8 mouse cellular contexts compared by ENCODE assay signal in genomic region chrX:105080096-105080495, GRCm38 (mm10). TPM values are rescaled to one million over a fixed set of nuclear protein-coding genes. Genes with fewer than 3 reads are reported as not detected.
A peak's percentile ranks its signal among the peaks of the same experiment; 100 is the strongest.
DNase-seq lines count a peak whose midpoint lies in the region; ATAC-seq and TF ChIP-seq lines count a peak whose summit lies in the region.

No protein-coding gene starts in this region.

- H3K9me3 ChIP-seq in embryonic facial prominence, embryonic 13.5 days: no peaks in the 10 kb centered on the region
- H3K9me3 ChIP-seq in intestine, postnatal 0 days (ENCODE audit: control insufficient read depth): no peaks in the 10 kb centered on the region
- no peaks in the 10 kb centered on the region for H3K9me3 ChIP-seq in neural tube, embryonic 12.5 days

- peaks cover 12% of the 10 kb centered on the region; the same call in 1 of the 2 replicates for H3K36me3 ChIP-seq in embryonic facial prominence, embryonic 13.5 days
- H3K36me3 ChIP-seq in intestine, postnatal 0 days (ENCODE audit: control insufficient read depth, insufficient read depth): no peaks in the 10 kb centered on the region
- no peaks in the 10 kb centered on the region; the same call in 1 of the 2 replicates for H3K36me3 ChIP-seq in neural tube, embryonic 12.5 days

- DNase-seq in layer of hippocampus, adult 2 months (ENCODE audit: low spot score in 2 of 2): no peak
- no peak for DNase-seq in layer of hippocampus, adult 18-20 months (ENCODE audit: low spot score in 2 of 2)
- no peak for DNase-seq in layer of hippocampus, adult 11-12 months (ENCODE audit: low spot score)
- no peak for DNase-seq in MN1 (ENCODE audit: low spot score)
- no peak for DNase-seq in left cerebral cortex, postnatal 14 days (ENCODE audit: low spot score in 2 of 2)

- peak overlapping the region; percentile 75 for H3K27ac ChIP-seq in layer of hippocampus, adult 2 months
- H3K27ac ChIP-seq in embryonic facial prominence, embryonic 13.5 days: no peak overlapping the region
- no peak overlapping the region for H3K27ac ChIP-seq in intestine, postnatal 0 days (ENCODE audit: low read depth, low read length)
- H3K27ac ChIP-seq in neural tube, embryonic 12.5 days: no peak overlapping the region

- ATAC-seq in embryonic facial prominence, embryonic 13.5 days (ENCODE audit: insufficient number of reproducible peaks, insufficient read depth, low FRiP score, low TSS enrichment, low read depth): no peak
- no peak; the same call in 1 of the 2 replicates for ATAC-seq in intestine, postnatal 0 days
- peak; percentile 7; the same call in 1 of the 2 replicates for ATAC-seq in neural tube, embryonic 12.5 days (ENCODE audit: low FRiP score, low read depth)

- peak overlapping the region; percentile 67 for H3K4me2 ChIP-seq in embryonic facial prominence, embryonic 13.5 days
- peak overlapping the region; percentile 61 for H3K4me2 ChIP-seq in intestine, postnatal 0 days (replicated peaks; ENCODE audit: low read depth)
- H3K4me2 ChIP-seq in neural tube, embryonic 12.5 days (replicated peaks): peak overlapping the region; percentile 63

- intact Hi-C loops in left cerebral cortex, postnatal 14 days (cut with DNase I): no loop called here

- H3K4me1 ChIP-seq in embryonic facial prominence, embryonic 13.5 days: no peaks in the 10 kb centered on the region
- H3K4me1 ChIP-seq in intestine, postnatal 0 days (replicated peaks; ENCODE audit: control insufficient read depth, insufficient read depth, low read length): no peaks in the 10 kb centered on the region
- H3K4me1 ChIP-seq in neural tube, embryonic 12.5 days: peaks cover 3% of the 10 kb centered on the region; the same call in 1 of the 2 replicates

- peak overlapping the region; percentile 69 for H3K4me3 ChIP-seq in layer of hippocampus, adult 2 months
- H3K4me3 ChIP-seq in embryonic facial prominence, embryonic 13.5 days: peak overlapping the region; percentile 56
- H3K4me3 ChIP-seq in intestine, postnatal 0 days (ENCODE audit: low read depth, low read length): peak overlapping the region; percentile 50
- H3K4me3 ChIP-seq in neural tube, embryonic 12.5 days: peak overlapping the region; percentile 43

- no peaks in the 10 kb centered on the region for H3K27me3 ChIP-seq in embryonic facial prominence, embryonic 13.5 days
- no peaks in the 10 kb centered on the region for H3K27me3 ChIP-seq in intestine, postnatal 0 days (replicated peaks; ENCODE audit: control insufficient read depth, insufficient read depth, low read length)
- H3K27me3 ChIP-seq in neural tube, embryonic 12.5 days (replicated peaks): no peaks in the 10 kb centered on the region

- peak overlapping the region; percentile 71 for H3K9ac ChIP-seq in embryonic facial prominence, embryonic 13.5 days
- H3K9ac ChIP-seq in intestine, postnatal 0 days (ENCODE audit: low read depth, low read length): peak overlapping the region; percentile 43
- H3K9ac ChIP-seq in neural tube, embryonic 12.5 days: peak overlapping the region; percentile 38; the same call in 1 of the 2 replicates

- 14% methylated on average over 8 of the region's 8 CpGs for WGBS in embryonic facial prominence, embryonic 13.5 days
- 7% methylated on average over 8 of the region's 8 CpGs for WGBS in intestine, postnatal 0 days
- WGBS in neural tube, embryonic 12.5 days: 15% methylated on average over 8 of the region's 8 CpGs

- TF ChIP-seq CTCF in layer of hippocampus, adult 2 months (conservative IDR thresholded peaks at IDR 0.05): no peak
- no peak for TF ChIP-seq CTCF in intestine, postnatal 0 days (IDR thresholded peaks at IDR 0.05; ENCODE audit: low read depth)

RNA-seq across cellular contexts. Expression of gene Pbdc1, which starts 0.5 kb away (rescaled TPM):
- total RNA-seq in layer of hippocampus, adult 2 months (2021): 10 to 100 TPM; 16.1 to 18.9 TPM
- 10 to 100 TPM; 15.8 to 22.7 TPM for total RNA-seq in layer of hippocampus, adult 18-20 months (2021)
- polyA plus RNA-seq in embryonic facial prominence, embryonic 13.5 days (2015; fragmentation: Nextera tagmentation; extraction: Ambion mirVana): 70.2 and 70.8 TPM in 2 replicates
- polyA plus RNA-seq in intestine, postnatal 0 days (2015; fragmentation: Nextera tagmentation; extraction: Ambion mirVana): 37.4 and 38.3 TPM in 2 replicates
- polyA plus RNA-seq in neural tube, embryonic 12.5 days (2016; fragmentation: Nextera tagmentation; extraction: Ambion mirVana): 46.3 and 48.0 TPM in 2 replicates
- total RNA-seq in left cerebral cortex, postnatal 14 days (2021): 10 to 100 TPM; 15.5 to 18.3 TPM

RNA-seq across cellular contexts. Expression of gene Magee1, which starts 40.1 kb away (rescaled TPM):
- 100 to 1,000 TPM; 138 to 146 TPM for total RNA-seq in layer of hippocampus, adult 2 months (2021)
- 100 to 1,000 TPM; 149 to 151 TPM for total RNA-seq in layer of hippocampus, adult 18-20 months (2021)
- 31.5 and 31.9 TPM in 2 replicates for polyA plus RNA-seq in embryonic facial prominence, embryonic 13.5 days (2015; fragmentation: Nextera tagmentation; extraction: Ambion mirVana)
- polyA plus RNA-seq in intestine, postnatal 0 days (2015; fragmentation: Nextera tagmentation; extraction: Ambion mirVana): 6.2 and 6.7 TPM in 2 replicates
- polyA plus RNA-seq in neural tube, embryonic 12.5 days (2016; fragmentation: Nextera tagmentation; extraction: Ambion mirVana): 96.8 and 103 TPM in 2 replicates
- 100 to 1,000 TPM; 153 to 165 TPM for total RNA-seq in left cerebral cortex, postnatal 14 days (2021)
